Mouse (Mus musculus) adrenal gland (tissue): Measurements from ENCODE around the gene Arid2.
"Not testable (repeated sequence)": the region's sequence is repeated elsewhere in the genome, so short reads cannot be mapped to it uniquely, and the experiment has no call there.

Experiments used
- intact Hi-C: fragments of 180-260 bp; cut with DNase I; formaldehyde crosslinking; loops from one replicate; pipeline ENCODE4 v1.15.1; 2025

Arid2 gene

DNA sequence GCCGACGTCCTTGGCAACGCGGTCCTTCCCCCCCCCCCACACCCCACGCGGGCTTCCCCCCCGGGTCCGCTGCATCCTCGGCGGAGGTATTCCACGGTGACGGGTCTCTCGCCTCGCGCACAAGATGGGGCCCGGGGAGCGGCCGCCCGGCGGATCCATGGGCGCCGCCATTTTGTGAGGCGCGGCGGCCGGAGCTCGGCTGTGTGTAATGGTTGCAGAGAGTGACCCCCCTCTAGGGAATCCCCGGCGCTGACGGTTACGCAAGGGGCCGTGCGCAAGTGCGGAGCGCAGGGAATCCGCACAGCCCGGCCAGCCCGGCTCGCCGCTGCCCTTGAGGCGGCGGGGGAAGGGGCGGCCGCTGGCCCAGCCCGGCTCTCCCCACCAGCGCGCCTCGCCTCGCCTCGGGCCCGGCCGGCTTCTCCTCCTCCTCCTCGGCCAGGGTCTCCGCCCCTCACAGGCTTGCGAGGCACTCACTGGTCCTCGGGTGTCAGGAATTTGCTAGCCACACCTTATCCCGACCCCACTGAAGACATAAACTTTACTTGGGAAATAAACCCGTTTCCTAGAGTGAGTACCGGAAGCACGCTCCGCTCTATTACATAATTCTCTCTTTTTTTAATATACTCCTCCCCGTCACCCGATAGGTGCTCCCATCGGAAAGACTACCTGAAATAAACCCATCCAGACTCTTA lies 1.8 kb upstream of the Arid2 start:
- intact Hi-C loops: loop anchor here (5.0 to 10.0 kb wide), 2 partner anchors 172 to 521 kb away; no protein-coding TSS in a partner anchor

- intact Hi-C loops: loop anchor here (5.0 to 10.0 kb wide), 2 partner anchors 171 to 521 kb away; no protein-coding TSS in a partner anchor
These were observed 1.0 kb upstream of the Arid2 start for GRCm38 (mm10) chr15:96286015-96286934.

DNA sequence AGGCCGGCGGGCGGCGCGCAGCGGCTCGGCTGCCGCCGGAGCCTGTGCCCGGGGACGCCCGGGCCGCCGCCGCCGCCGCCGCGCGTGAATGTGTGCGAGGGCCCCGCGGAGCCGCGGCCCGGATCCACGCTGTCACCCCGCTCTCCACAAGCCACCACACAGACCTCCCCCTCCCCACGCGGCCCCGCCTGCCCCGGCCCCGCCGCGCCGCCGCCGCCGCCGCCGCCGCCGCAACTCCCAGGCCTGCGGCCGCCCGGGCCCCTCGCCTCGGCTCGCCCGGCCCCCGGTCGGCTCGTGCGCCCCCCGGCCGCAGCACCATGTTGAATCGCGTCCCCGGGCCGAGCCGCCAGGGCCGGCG lies 404 bp upstream of the Arid2 start:
- intact Hi-C loops: loop anchor here (5.0 to 10.0 kb wide), 2 partner anchors 170 to 522 kb away; no protein-coding TSS in a partner anchor

- intact Hi-C loops: loop anchor here (5.0 to 10.0 kb wide), 2 partner anchors 169 to 523 kb away; no protein-coding TSS in a partner anchor
These were observed 888 bp downstream of the Arid2 start for GRCm38 (mm10) chr15:96287976-96288835.

- intact Hi-C loops: loop anchor here (5.0 to 10.0 kb wide), 2 partner anchors 168 to 524 kb away; no protein-coding TSS in a partner anchor
These were observed 1.6 kb downstream of the Arid2 start for GRCm38 (mm10) chr15:96288836-96289390.

DNA sequence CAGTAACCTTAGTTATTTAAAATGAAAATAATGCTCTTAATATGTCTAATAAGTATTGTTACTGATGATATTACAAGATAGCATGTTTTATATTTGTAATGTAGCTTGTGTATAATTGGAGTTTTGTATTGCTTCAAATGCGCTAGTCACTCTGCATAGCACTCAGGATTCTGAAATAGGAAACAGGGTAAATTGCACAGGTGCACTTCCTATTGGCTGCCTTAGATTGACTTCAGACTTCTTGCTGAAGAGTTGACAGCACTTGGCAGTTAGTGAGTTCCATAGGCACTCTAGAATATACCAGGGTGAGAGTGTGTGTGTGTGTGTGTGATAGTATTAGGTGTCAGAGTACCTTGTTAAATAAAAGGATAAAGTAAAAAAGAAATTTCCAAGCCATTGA lies 2.7 kb downstream of the Arid2 start:
- intact Hi-C loops: no loop called here

- intact Hi-C loops: no loop called here
These were observed 6.1 kb downstream of the Arid2 start for GRCm38 (mm10) chr15:96293444-96293843.

DNA sequence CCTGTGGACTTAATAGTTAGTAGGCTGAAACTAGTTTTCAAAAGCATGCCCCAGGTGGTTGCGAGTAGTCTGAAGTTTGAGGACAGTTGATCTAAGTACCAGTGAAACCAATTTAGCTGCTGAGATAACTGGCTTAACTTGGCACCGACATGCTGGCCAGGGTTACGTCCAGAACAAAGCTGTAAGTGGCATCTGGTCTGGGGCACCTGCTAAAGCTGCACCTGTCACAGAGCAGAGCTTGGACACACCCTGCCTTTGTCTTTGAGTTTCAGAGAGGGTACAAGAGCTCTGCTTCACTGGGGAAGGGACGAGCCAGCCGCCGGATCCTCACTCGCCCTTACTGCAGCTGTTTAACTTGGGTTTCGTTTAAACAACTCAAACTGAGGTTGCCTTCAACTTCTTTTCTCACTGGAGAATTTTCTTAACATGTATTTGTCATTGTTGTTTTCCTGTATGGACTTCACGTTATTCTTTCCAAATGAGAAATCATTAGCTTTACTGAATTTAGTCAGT lies 9.8 kb downstream of the Arid2 start:
- intact Hi-C loops: no loop called here

DNA sequence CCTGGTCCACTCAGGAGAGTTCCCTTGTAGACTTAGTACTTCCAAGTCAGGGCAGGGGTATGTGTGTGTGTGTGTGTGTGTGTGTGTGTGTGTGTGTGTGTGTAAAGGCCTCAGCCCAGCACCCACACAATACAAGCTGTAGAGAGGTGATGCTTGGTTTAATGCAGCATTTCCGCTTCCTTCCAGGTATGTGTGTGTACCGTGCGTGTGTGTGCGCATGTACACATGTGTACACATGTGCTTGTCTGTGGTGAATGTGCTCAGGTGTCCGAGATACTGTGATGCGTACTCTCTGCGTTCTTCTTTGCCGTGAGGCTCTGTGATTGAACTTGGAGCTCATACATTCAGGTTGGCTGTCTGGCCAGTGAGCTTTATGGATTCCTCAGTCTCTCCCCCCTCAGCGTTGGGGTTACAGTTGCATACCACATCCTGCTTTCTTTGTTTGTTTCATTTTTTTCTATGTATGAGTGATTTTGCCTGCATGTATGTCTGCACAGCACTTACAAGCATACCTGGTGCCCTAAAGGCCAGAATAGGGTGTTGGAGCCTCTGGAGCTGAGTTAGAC lies 10.4 kb downstream of the Arid2 start:
- intact Hi-C loops: no loop called here

- intact Hi-C loops: no loop called here
These were observed 22.0 kb downstream of the Arid2 start for GRCm38 (mm10) chr15:96309310-96309709.

- intact Hi-C loops: no loop called here
These were observed 25.6 kb downstream of the Arid2 start for GRCm38 (mm10) chr15:96312902-96313301.

DNA sequence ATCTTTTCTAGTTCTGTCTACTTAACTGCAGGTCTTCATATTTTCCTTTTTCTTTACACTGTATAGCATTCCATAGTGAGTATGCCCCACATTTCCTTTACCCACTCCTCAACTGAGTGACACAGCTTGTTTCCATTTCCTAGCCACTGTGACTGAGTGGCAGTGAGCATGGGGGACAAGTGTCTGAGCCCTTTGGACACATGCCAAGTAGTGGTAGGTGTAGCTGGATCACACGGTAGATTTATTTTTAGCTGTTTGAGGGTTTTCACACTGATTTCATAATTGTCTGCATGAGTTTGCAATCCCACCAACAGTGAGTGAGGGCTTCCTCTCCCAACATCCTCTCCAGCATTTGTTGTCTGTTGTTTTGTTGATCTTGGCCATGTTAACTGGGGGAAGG lies 28.3 kb downstream of the Arid2 start:
- intact Hi-C loops: no loop called here

- intact Hi-C loops: no loop called here
These were observed 32.0 kb downstream of the Arid2 start for GRCm38 (mm10) chr15:96319335-96319734.

- intact Hi-C loops: no loop called here
These were observed 38.5 kb downstream of the Arid2 start for GRCm38 (mm10) chr15:96325726-96326328.

DNA sequence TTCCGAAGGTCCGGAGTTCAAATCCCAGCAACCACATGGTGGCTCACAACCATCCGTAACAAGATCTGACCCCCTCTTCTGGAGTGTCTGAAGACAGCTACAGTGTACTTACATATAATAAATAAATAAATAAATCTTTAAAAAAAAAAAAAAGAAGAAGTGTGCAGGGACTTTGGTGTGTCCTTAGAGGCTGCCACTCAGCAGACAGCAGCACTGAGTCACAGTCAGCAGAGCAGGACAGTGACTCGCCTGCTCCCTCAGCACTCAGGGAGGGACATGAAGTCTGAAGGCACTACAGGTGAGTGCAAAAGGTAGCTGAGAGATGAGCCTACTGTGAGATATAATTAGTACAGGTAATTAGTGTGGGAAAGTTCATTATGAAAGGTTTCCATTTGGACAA lies 41.4 kb downstream of the Arid2 start:
- intact Hi-C loops: not testable (repeated sequence)

DNA sequence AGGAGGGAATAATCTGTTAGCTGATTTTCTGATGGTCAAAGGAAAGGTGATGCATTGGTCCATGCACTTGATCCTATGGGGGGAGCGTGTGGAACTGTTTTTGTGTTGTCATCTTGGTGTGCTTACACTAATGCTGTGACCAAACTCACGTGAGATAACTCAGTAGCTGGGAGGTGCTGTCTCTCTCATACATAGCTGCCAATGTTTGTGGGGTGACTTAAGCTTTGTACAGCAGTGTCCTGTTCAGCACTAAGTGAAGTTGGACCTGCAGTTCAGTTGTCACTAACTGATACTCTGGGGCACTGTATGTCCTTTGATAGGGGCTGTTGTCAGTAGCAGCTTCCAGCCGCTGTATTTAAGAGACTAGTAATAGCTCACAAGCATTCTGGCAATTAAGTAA lies 43.2 kb downstream of the Arid2 start:
- intact Hi-C loops: loop anchor here (10.0 kb wide), 1 partner anchor 64 kb away; no protein-coding TSS in a partner anchor

DNA sequence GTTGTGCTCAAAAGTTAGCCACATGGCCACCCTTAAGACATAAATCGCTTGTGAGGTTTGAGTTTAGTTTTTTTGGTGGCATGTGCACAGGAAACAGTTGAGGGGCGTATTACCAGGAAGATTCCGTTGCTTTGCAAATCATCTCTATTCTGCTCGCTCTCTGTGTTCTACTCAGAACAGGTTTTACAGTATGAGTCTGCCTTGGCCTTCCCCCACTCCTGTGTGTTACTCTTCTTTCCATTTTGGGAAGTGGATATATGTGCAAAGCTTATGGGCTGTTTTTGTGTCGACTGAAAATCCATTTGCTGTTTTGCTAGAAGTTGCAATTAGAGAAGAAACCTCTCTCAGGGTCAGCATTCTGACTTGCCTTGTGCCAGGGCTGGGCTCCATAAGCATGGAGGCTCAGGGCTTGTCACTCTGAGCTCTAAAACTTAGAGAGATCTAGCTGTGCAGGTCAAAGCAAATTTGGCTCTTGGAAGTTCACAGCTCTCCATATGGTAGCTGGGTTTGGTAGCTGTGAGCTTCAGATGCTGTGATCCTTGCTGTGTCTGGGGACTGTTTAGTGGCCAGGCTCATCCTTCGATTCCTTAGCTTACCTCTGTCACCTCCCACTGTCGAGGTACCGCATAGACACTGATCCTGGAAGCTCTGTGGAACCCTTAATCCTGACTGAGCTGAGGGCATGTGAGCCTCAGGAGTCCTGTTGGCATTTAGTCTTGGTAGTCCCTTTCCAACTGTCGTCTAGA lies 45.3 kb downstream of the Arid2 start:
- intact Hi-C loops: loop anchor here (10.0 kb wide), 1 partner anchor 62 kb away; no protein-coding TSS in a partner anchor

GRCm38 (mm10) chr15:96333350-96333749 lies 46.0 kb downstream of the Arid2 start:
- intact Hi-C loops: loop anchor here (10.0 kb wide), 1 partner anchor 61 kb away; no protein-coding TSS in a partner anchor

DNA sequence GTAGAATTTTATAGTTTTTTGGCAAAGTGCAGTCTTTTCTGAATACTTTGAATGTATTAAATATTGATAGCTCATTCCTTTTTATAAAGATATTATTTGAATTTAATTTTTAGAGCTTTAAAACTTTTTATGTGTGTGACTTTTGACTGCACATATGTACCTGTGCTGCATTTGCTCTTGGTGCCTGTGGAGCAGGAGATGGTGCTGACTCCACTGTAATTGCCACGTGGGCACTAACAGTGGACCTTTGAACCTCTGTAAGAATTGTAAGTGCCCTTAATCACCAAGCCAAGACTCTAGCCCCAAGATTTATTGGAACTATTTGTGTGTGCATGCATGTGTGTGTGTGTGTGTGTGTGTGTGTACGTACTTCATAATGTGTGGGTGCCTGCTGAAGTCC lies 53.6 kb downstream of the Arid2 start:
- intact Hi-C loops: no loop called here
